Mouse (Mus musculus) liver, embryonic 11.5 days (tissue): ENCODE results near the gene Tepp. TPM values are rescaled to one million over a fixed set of nuclear protein-coding genes. Genes with fewer than 3 reads are reported as not detected.

Source experiments
- ATAC-seq: fragments of 200-750 bp; cut with Nextera tagmentation; replicated peaks from 2 replicates; pipeline ENCODE4 v1.8.0; 2017; ENCODE audit warnings: moderate number of reproducible peaks, mild to moderate bottlenecking, moderate TSS enrichment, moderate library complexity; ENCODE audit not compliant: low FRiP score
- DNase-seq: peaks from one replicate; pipeline ENCODE4 v3.0.0-alpha.2; 2017; ENCODE audit warnings: low spot score
- H3K27ac ChIP-seq: fragments of 300-500 bp; sonication (generic); 2 replicates; pipeline ENCODE4 v1.5.1; 2014; ENCODE audit warnings: mild to moderate bottlenecking, low read depth, low read length, control low read depth
- H3K27me3 ChIP-seq: fragments of 300-500 bp; sonication (generic); replicated peaks from 2 replicates; pipeline ENCODE4 v1.6.1; 2014; ENCODE audit warnings: low read length, mixed read lengths; ENCODE audit not compliant: control insufficient read depth, insufficient read depth
- H3K36me3 ChIP-seq: fragments of 300-500 bp; sonication (generic); 2 replicates; pipeline ENCODE4 v1.6.1; 2014; ENCODE audit warnings: mild to moderate bottlenecking, low read length, moderate library complexity, mixed read lengths; ENCODE audit not compliant: control insufficient read depth, insufficient read depth
- H3K4me1 ChIP-seq: fragments of 300-500 bp; sonication (generic); replicated peaks from 2 replicates; pipeline ENCODE4 v1.6.1; 2014; ENCODE audit warnings: low read length, mixed read lengths; ENCODE audit not compliant: control insufficient read depth, insufficient read depth
- H3K4me2 ChIP-seq: fragments of 300-500 bp; sonication (generic); 2 replicates; pipeline ENCODE4 v1.6.1; 2014; ENCODE audit warnings: mild to moderate bottlenecking, control low read depth, moderate library complexity
- H3K4me3 ChIP-seq: fragments of 300-500 bp; sonication (generic); 2 replicates; pipeline ENCODE4 v1.5.1; 2014; ENCODE audit warnings: low read depth, low read length, control low read depth
- H3K9ac ChIP-seq: fragments of 300-500 bp; sonication (generic); 2 replicates; pipeline ENCODE4 v1.6.1; 2014; ENCODE audit warnings: low read depth, low read length, control low read depth
- H3K9me3 ChIP-seq: fragments of 300-500 bp; sonication (generic); 2 replicates; pipeline ENCODE4 v1.6.1; 2016; ENCODE audit warnings: low read length, inconsistent platforms, mixed read lengths; ENCODE audit not compliant: control insufficient read depth
- WGBS: fragments of 180-500 bp; shearing (Covaris S2); extraction: QIAGEN DNeasy Blood & Tissue Kit; methylation state at CpG from one replicate; pipeline ENCODE4 v1.1.7; 2014; 5-methylcytosine and 5-hydroxymethylcytosine counted together
- polyA plus RNA-seq: library from polyadenylated mRNA; unstranded; fragments of >200 nt; fragmentation: Nextera tagmentation; extraction: Ambion mirVana; gene quantifications from 2 replicates; pipeline ENCODE4 v1.2.1, GENCODE M21; 2014

Gene Tepp
- polyA plus RNA-seq, 1 experiment from 2014 or later = not detected

- peak; percentile 66 for DNase-seq
- Histone ChIP-seq H3K4me2 (peak overlapping the region; percentile 86), H3K4me3 (peak overlapping the region; percentile 60), H3K27ac (no peak overlapping the region), H3K36me3 (no peaks in the 10 kb centered on the region), H3K4me1 (peaks cover 4% of the 10 kb centered on the region), H3K9ac (peak overlapping the region; percentile 51), H3K9me3 (no peaks in the 10 kb centered on the region), H3K27me3 (peaks cover 66% of the 10 kb centered on the region)
- ATAC-seq = peak; percentile 35; the same call in 1 of the 2 replicates
- WGBS = 6% methylated on average over 62 of the region's 62 CpGs
Observed at GRCm38 (mm10) chr8:95352871-95353866, 42.8 kb downstream of the Tepp start.

- H3K4me3 ChIP-seq = no peak overlapping the region
- WGBS = 83% methylated on average over 2 of the region's 2 CpGs
- no peak overlapping the region for H3K4me2 ChIP-seq
- H3K4me1 ChIP-seq = peaks cover 17% of the 10 kb centered on the region
- no peaks in the 10 kb centered on the region for H3K36me3 ChIP-seq
- H3K27me3 ChIP-seq = peaks cover 59% of the 10 kb centered on the region
- no peaks in the 10 kb centered on the region for H3K9me3 ChIP-seq
- ATAC-seq = no peak
- H3K27ac ChIP-seq = no peak overlapping the region
- no peak overlapping the region for H3K9ac ChIP-seq
- DNase-seq = no peak
Observed at GRCm38 (mm10) chr8:95354606-95355005, 44.2 kb downstream of the Tepp start.

- Histone ChIP-seq H3K36me3 (no peaks in the 10 kb centered on the region), H3K27me3 (peaks cover 20% of the 10 kb centered on the region), H3K4me2 (no peak overlapping the region), H3K9ac (no peak overlapping the region), H3K4me1 (peaks cover 31% of the 10 kb centered on the region), H3K9me3 (no peaks in the 10 kb centered on the region), H3K4me3 (no peak overlapping the region), H3K27ac (no peak overlapping the region)
- WGBS = 41% methylated on average over 7 of the region's 8 CpGs
- no peak for DNase-seq
- no peak for ATAC-seq
Observed at GRCm38 (mm10) chr8:95358550-95359411, 48.4 kb downstream of the Tepp start.

GRCm38 (mm10) chr8:95360181-95361015, 50.0 kb downstream of the Tepp start:
- H3K9ac ChIP-seq = no peak overlapping the region
- ATAC-seq = peak; percentile 85

DNA sequence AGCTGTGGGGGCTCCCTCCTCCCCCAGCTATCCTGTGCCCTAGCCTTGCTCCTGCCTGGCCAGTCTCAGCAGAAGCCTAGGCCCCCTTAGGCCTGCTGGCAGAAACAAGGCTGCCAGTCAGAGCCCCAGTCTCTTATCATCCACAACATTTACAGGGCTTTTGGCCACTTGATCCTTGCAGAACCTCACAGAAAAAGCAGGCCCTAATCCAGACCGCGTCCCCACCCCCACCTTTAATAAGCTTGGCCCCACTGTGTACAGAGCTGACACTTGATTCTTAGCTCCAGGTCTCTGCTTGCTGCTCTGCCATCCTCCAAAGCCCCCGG, 50.6 kb downstream of the Tepp start:
- Histone ChIP-seq H3K4me1 (peaks cover 31% of the 10 kb centered on the region), H3K4me2 (peak overlapping the region; percentile 36), H3K9me3 (no peaks in the 10 kb centered on the region), H3K9ac (no peak overlapping the region), H3K27me3 (0 out of 2 replicates have a peak, but pooled peaks cover 3% of the 10 kb centered on the region), H3K27ac (no peak overlapping the region), H3K4me3 (no peak overlapping the region), H3K36me3 (no peaks in the 10 kb centered on the region)
- ATAC-seq (peak; percentile 60), DNase-seq (no peak)
- WGBS = 41% methylated on average over 3 of the region's 3 CpGs

More at GRCm38 (mm10) chr8:95360181-95361015, 50.0 kb downstream of the Tepp start:
- DNase-seq = no peak
- peaks cover 31% of the 10 kb centered on the region for H3K4me1 ChIP-seq
- WGBS = 22% methylated on average over 7 of the region's 7 CpGs
- peak overlapping the region; percentile 36 for H3K4me2 ChIP-seq
- H3K4me3 ChIP-seq = no peak overlapping the region
- H3K27me3 ChIP-seq = 0 out of 2 replicates have a peak, but pooled peaks cover 4% of the 10 kb centered on the region
- H3K9me3 ChIP-seq = no peaks in the 10 kb centered on the region
- no peaks in the 10 kb centered on the region for H3K36me3 ChIP-seq
- no peak overlapping the region for H3K27ac ChIP-seq

GRCm38 (mm10) chr8:95362272-95362671, 51.9 kb downstream of the Tepp start:
- Histone ChIP-seq H3K4me3 (no peak overlapping the region), H3K27ac (no peak overlapping the region), H3K4me1 (peaks cover 36% of the 10 kb centered on the region), H3K36me3 (no peaks in the 10 kb centered on the region), H3K4me2 (no peak overlapping the region), H3K9me3 (no peaks in the 10 kb centered on the region), H3K27me3 (no peaks in the 10 kb centered on the region), H3K9ac (no peak overlapping the region)
- ATAC-seq (no peak), DNase-seq (no peak)
- WGBS = 60% methylated on average over 6 of the region's 6 CpGs

DNA sequence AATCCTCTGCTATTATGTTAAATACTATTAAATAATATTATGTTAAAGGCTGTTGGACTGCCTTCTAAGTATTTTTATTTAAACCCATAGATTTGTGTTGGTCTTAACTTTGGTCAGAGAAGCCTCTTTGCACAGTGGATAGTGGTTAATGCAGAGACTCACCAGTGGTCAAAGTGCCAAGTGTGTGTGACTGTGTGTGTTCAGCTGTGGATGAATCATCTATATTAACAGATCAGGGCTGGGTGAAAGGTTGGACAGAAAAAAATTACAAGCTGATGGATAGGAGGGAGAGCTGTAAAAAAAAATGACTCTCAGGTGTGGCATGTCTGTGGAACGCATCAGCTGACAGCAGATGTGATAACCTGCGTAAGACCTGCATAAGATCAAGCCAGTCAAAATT, 53.5 kb downstream of the Tepp start:
- H3K4me1 ChIP-seq = peaks cover 29% of the 10 kb centered on the region
- 90% methylated on average over 2 of the region's 2 CpGs for WGBS
- no peaks in the 10 kb centered on the region for H3K36me3 ChIP-seq
- H3K9ac ChIP-seq = no peak overlapping the region
- ATAC-seq (no peak), DNase-seq (no peak)
- H3K27ac ChIP-seq = no peak overlapping the region
- H3K4me2 ChIP-seq = no peak overlapping the region
- no peak overlapping the region for H3K4me3 ChIP-seq
- H3K9me3 ChIP-seq = no peaks in the 10 kb centered on the region
- H3K27me3 ChIP-seq = no peaks in the 10 kb centered on the region
